Mouse (Mus musculus) G1E (cell line): ENCODE results near the gene Add2.
A peak's percentile ranks its signal among the peaks of the same experiment; 100 is the strongest.

ENCODE experiments used
- CTCF ChIP-seq: IDR thresholded peaks from 2 replicates; pipeline ENCODE4 v1.5.1; 2012; ENCODE audit warnings: low read depth, low read length, inconsistent platforms, mixed read lengths
- GATA1 ChIP-seq: IDR thresholded peaks from 2 replicates; pipeline ENCODE4 v1.6.1; 2012; ENCODE audit warnings: borderline replicate concordance, low read length, inconsistent platforms, mixed read lengths
- GATA2 ChIP-seq: IDR thresholded peaks from 2 replicates; pipeline ENCODE4 v1.6.1; 2012; ENCODE audit warnings: low read depth, low read length, inconsistent platforms, borderline replicate concordance
- POLR2AphosphoS5 ChIP-seq: IDR thresholded peaks from 2 replicates; pipeline ENCODE4 v1.6.1; 2012; ENCODE audit warnings: low read depth, low read length, inconsistent platforms; ENCODE audit not compliant: insufficient replicate concordance

- no peak for TF ChIP-seq CTCF
- TF ChIP-seq GATA1: no peak
- TF ChIP-seq POLR2AphosphoS5: no peak
- TF ChIP-seq GATA2: peak; percentile 88; the same call in 1 of the 2 replicates
Observed at GRCm38 (mm10) chr6:86103614-86104013, 75.1 kb downstream of the Add2 start.
